Mouse (Mus musculus): ENCODE data around the gene Tmem72. TPM values are rescaled to one million over a fixed set of nuclear protein-coding genes. Genes with fewer than 3 reads are reported as not detected.

The Tmem72 gene
- total RNA-seq, 2 experiments from 2014 or later, result 0.03 TPM

- no peak for DNase-seq (ENCODE audit: low spot score in 2 of 2)
Observed at GRCm38 (mm10) chr6:116682317-116682716, 34.4 kb downstream of the Tmem72 start.

DNA sequence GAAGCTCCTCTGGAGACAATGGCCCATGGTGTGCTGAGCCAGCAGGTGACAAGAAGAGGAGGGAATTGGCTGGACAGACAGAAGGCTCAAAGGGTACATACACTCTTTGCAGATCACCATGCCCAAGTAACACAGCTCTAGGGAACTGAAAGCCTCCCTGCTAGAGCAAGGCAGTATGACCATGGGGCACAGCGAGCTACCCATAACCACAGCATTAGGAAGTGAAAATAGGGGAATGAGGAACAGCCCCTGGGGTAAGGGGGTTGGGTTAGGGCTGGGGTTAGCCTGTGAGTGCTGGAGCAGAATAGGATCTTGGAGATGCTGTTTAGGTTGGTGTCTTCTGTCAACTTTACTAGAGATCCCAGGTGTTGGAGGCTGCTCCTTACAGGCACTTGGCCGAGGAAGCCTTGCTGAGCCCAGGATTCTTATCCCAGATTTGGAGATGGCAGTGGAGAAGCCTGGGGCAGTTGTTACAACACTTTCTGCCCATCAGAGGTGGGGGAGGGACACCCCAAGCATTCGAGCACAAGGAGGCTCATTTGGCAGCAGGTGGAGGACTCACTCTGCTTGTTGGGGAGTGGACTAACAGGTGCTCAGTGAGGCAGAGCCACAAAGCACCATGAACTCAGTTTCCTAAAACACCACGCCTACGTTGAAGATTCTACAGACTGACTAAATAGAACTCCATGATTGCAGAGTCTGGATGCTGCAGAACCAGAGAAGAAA lies 37.0 kb downstream of the Tmem72 start:
- DNase-seq (ENCODE audit: low spot score in 2 of 2), result no peak

DNA sequence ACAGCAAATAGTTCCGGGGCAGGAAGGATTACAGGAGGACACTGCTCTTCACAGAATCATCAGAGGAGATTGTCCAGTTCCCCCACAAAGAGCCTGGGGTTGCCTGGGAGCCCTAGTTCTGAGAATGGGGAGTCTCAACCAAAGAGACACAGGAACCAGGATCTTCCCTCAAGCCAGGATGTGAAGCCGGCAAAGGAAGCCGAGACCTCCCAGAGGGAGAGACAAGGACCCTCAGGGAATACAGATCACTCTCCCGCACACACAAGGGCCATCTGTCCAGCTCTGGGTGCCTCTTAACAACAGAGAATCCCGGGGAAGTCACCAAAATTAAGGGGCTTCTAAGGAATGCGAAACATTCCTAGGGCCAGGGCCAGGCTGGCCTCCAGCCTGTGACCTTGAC lies 39.4 kb downstream of the Tmem72 start:
- DNase-seq (ENCODE audit: low spot score in 2 of 2), result no peak

- DNase-seq (ENCODE audit: low spot score in 2 of 2), result no peak
Observed at GRCm38 (mm10) chr6:116676355-116676913, 40.3 kb downstream of the Tmem72 start.

DNA sequence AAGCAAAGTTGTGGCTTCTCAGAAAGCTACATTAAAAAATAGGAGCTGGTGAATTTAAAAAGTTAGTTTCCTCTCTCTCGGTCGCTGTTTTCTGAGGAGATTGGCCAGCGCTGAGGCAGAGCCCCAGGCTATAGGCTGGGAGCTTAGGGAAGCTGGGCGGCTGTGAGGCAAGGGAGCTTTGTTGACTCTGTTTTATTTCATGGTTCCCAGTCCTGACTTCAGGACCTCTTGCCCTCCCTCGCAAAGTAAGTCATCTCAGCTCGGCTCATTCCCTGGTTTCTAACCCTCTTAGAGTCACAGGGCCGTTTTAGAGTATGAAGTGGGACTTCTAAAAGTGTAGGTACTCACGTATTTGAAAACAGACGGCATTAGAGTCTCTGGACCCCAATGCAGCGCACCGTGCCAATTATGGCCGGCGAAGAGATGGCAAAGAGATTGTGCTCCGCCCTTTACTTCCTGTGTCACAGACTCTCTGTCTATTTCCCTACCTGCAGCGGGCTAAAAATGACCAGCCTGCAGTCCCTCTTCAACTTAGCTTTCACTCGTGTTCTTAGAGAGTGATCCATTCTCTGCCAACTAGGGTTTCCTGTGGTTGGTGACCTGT lies 42.3 kb downstream of the Tmem72 start:
- no peak for DNase-seq (ENCODE audit: low spot score in 2 of 2)

GRCm38 (mm10) chr6:116673471-116674282 lies 43.0 kb downstream of the Tmem72 start, which contains the start of gene Rassf4:
TSS of gene Rassf4 (minus strand) at chr6:116673952.
- DNase-seq (ENCODE audit: low spot score in 2 of 2), result peak; percentile 67 to 69

- DNase-seq (ENCODE audit: low spot score in 2 of 2), result no peak
Observed at GRCm38 (mm10) chr6:116672349-116672748, 44.4 kb downstream of the Tmem72 start.

- no peak for DNase-seq (ENCODE audit: low spot score in 2 of 2)
Observed at GRCm38 (mm10) chr6:116671768-116672167, 44.9 kb downstream of the Tmem72 start.

DNA sequence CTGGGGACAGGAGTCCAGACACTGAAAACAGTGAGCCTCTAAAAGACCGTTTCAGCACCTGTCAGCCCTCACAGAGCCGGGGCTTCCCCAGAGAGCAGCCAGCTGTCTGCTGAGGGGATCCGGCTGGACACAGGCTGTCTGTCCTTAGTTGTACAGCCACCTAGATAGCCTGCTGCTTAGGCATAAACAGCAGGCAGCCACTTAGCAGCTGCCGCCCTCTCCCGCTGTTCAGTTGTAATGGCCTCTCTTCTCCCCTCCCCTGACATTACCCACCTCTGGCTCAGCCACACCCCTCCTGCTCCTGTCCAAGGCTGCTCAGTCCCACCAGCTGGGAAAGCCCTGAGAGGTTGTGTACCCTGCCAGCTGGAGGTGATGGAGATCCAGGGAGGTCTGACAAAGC lies 45.7 kb downstream of the Tmem72 start:
- DNase-seq (ENCODE audit: low spot score in 2 of 2), result no peak

- DNase-seq (ENCODE audit: low spot score in 2 of 2), result no peak
Observed at GRCm38 (mm10) chr6:116670144-116670543, 46.6 kb downstream of the Tmem72 start.

- no peak for DNase-seq (ENCODE audit: low spot score in 2 of 2)
Observed at GRCm38 (mm10) chr6:116668682-116669470, 47.8 kb downstream of the Tmem72 start.

DNA sequence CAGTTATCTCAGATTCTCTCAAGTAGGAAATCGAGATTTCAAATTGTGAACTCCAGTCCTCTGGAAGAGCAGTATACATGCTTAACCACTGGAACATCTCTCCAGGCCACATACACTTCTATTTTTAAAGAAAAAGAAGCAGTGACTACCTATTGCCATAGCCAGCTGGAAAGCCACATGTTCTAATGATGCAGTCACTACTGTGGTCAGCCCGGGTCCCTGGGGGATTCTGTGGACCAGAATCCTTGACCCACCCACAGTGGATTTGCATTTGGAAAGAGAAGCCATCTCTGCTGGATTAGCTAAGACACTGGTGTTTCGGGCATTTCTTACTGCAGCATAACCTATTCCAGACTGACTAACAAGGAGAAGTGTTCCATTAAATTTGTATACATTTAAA lies 49.3 kb downstream of the Tmem72 start:
- DNase-seq (ENCODE audit: low spot score in 2 of 2), result no peak

DNA sequence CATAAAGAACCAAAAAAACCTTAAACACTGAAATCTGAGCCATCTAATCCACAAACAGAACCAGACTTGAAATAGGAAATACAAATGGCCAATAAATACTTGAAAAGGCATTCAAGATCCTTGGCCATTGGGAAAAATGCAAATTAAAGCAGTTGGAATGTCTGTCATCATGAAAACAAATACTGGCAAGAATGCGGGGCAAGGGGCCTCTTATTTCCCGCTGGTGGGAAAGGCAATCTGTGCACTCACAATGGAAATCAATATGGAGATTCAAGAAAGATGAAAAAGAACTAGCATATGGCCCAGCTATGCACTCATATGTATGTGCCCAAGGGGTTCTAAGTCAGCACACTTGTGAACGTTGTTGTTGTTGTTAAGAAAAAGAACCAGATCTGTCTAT lies 49.8 kb downstream of the Tmem72 start:
- no peak for DNase-seq (ENCODE audit: low spot score in 2 of 2)

- DNase-seq (ENCODE audit: low spot score in 2 of 2), result no peak
Observed at GRCm38 (mm10) chr6:116666085-116666750, 50.5 kb downstream of the Tmem72 start.

DNA sequence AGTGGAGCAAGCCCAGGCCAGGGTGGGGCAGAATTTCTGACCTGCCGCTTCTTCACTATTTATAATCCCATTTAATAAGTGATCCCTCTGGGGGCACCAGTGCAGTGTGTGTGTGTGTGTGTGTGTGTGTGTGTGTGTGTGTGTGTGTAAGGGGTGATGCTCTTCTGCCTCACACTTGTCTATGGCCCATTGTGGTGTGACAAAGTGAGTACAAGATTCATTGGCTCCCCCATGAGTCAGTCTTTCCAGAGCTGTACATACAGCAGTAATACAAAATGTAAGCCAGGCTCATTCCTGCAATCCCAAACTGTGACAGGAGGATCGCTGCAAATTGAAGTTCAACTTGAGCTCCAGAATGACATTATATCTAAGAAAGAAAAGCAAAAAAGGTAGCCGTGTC lies 51.9 kb downstream of the Tmem72 start:
- DNase-seq (ENCODE audit: low spot score in 2 of 2), result no peak

DNA sequence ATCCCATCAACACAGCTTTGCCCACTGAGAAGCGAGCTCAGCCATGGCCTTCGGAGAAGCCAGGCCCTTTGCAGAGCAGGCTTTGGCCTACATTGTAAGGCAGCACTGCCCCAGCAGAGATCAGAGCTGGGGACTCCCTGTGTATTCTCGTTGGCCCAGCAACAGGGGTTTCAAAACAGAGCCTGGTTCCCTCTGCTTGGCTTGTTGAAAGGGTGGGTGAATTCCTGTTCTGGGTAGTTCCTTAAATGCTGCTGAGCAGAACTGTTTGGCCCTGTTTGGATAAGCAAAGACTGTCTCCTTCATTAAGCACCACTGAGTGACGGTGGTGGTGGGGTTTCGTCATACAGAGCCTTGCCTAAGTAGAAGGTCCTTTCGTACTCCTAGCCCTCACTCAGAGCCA lies 52.7 kb downstream of the Tmem72 start:
- no peak for DNase-seq (ENCODE audit: low spot score in 2 of 2)

DNA sequence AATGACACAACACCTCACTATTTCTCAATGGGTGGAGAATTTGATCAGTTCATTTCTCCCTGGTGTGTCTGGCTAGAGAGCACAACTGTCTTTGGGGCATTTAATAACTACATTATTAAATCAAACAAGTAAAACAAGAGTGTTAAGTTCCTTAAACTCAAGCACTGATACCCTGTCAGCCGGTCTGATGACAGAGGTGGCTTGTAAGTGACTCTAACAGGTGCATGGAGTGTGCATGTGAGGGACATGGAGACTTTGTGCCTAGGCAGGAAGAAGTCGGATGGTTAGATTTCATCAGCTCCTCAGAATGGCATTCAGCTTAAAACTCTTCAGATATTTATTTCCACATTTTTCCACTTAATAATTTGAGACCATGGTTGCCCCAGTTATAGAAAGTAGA lies 53.3 kb downstream of the Tmem72 start:
- no peak for DNase-seq (ENCODE audit: low spot score in 2 of 2)

DNA sequence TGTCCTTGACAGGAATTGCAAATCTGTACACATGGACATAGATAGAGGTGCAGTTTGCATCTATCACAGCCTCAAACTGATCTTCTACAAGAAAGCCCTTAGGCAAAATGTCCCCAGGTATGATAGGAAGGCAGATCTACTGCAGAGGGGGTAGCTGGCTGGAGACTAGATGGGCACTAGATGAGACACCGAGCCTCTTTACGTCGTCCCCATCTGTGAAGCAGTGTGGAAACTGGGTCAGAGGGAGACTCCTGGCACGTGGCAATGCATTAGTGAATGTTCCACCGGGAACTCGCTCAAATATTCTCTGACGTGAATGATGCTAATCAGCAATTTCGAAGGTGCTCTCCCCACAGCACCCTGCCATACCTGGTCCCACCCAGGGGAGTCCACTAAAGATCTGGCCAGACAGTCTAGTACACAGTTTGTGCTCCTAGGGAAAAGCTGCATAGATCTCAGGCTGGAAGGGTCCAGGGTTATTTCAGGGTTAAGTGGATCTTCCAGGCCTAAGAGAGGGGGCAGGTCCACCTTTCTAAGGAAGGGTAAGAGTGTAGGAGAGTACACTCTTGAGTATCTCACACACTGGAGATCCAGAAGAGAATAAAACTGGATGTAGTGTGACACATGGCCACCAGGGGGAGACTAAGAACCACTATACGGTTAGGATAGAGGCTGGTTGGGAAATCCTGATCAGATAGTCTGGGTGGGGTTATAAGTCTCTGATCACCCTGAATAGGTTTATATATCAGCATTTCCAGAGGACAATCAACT lies 62.8 kb downstream of the Tmem72 start:
- DNase-seq (ENCODE audit: low spot score in 2 of 2), result peak; percentile 43 to 48

GRCm38 (mm10) chr6:116653191-116653590 lies 63.5 kb downstream of the Tmem72 start:
- DNase-seq (ENCODE audit: low spot score in 2 of 2), result no peak

Data from adrenal gland, adult 18-20 months (tissue).